Mouse (Mus musculus): ENCODE measurements around the gene Rgs7bp.

- TF ChIP-seq CTCF (IDR thresholded peaks at IDR 0.05; ENCODE audit: control insufficient read depth, insufficient read depth, insufficient replicate concordance, low read depth, low read length) (no peak), POLR2A (IDR thresholded peaks at IDR 0.05; ENCODE audit: control insufficient read depth, low read depth, low read length) (no peak)
These were observed 3.3 kb downstream of the Rgs7bp start for GRCm38 (mm10) chr13:105051432-105051831.

All from testis, adult 2 months (tissue).